Mouse (Mus musculus) heart, postnatal 4 days (tissue): ENCODE results near the gene Ndc1. TPM values are rescaled to one million over a fixed set of nuclear protein-coding genes. Genes with fewer than 3 reads are reported as not detected.
"Not testable (repeated sequence)": the region's sequence is repeated elsewhere in the genome, so short reads cannot be mapped to it uniquely, and the experiment has no call there.

Experiments used
- DNase-seq: peaks from one replicate; pipeline ENCODE4 v3.0.0; 2021
- total RNA-seq, 2 experiments: library from RNA; stranded (reverse); gene quantifications; 2 replicates each; pipeline ENCODE4 v1.2.3; 2021

The Ndc1 gene
- 10 to 100 TPM; 23.5 to 27.3 TPM for total RNA-seq

- peak; percentile 83 for DNase-seq
These were observed at the start of gene Ndc1 for GRCm38 (mm10) chr4:107367567-107368314. Gene Ndc1, plus strand, starts transcription at chr4:107367784.

GRCm38 (mm10) chr4:107318646-107319045 lies 48.9 kb upstream of the Ndc1 start:
- no peak for DNase-seq

- DNase-seq = no peak
These were observed 46.5 kb upstream of the Ndc1 start for GRCm38 (mm10) chr4:107321041-107321440.

GRCm38 (mm10) chr4:107323113-107323512 lies 44.5 kb upstream of the Ndc1 start:
- no peak for DNase-seq

GRCm38 (mm10) chr4:107328530-107328929 lies 39.1 kb upstream of the Ndc1 start:
- DNase-seq = no peak

- no peak for DNase-seq
These were observed 34.1 kb upstream of the Ndc1 start for GRCm38 (mm10) chr4:107333514-107333913.

- no peak for DNase-seq
These were observed 31.2 kb upstream of the Ndc1 start for GRCm38 (mm10) chr4:107336356-107336755.

- DNase-seq = no peak
These were observed 30.1 kb upstream of the Ndc1 start for GRCm38 (mm10) chr4:107337455-107337854.

GRCm38 (mm10) chr4:107341354-107341753 lies 26.2 kb upstream of the Ndc1 start:
- DNase-seq = no peak

- DNase-seq = no peak
These were observed 23.0 kb upstream of the Ndc1 start for GRCm38 (mm10) chr4:107344612-107345011.

- DNase-seq = no peak
These were observed 20.4 kb upstream of the Ndc1 start for GRCm38 (mm10) chr4:107347221-107347620.

- no peak for DNase-seq
These were observed 18.9 kb upstream of the Ndc1 start for GRCm38 (mm10) chr4:107348529-107349310.

GRCm38 (mm10) chr4:107349311-107350008 lies 18.1 kb upstream of the Ndc1 start:
- DNase-seq = peak; percentile 45

- no peak for DNase-seq
These were observed 16.2 kb upstream of the Ndc1 start for GRCm38 (mm10) chr4:107351368-107351767.

GRCm38 (mm10) chr4:107353612-107354011 lies 14.0 kb upstream of the Ndc1 start:
- no peak for DNase-seq

GRCm38 (mm10) chr4:107354126-107354525 lies 13.5 kb upstream of the Ndc1 start:
- DNase-seq = no peak

- DNase-seq = no peak
These were observed 13.0 kb upstream of the Ndc1 start for GRCm38 (mm10) chr4:107354543-107354942.

GRCm38 (mm10) chr4:107357172-107357571 lies 10.4 kb upstream of the Ndc1 start:
- not testable (repeated sequence) for DNase-seq

GRCm38 (mm10) chr4:107358460-107358859 lies 9.1 kb upstream of the Ndc1 start:
- DNase-seq = no peak

GRCm38 (mm10) chr4:107360457-107361145 lies 7.0 kb upstream of the Ndc1 start:
- DNase-seq = no peak

- no peak for DNase-seq
These were observed 4.8 kb upstream of the Ndc1 start for GRCm38 (mm10) chr4:107362755-107363154.

- no peak for DNase-seq
These were observed 4.0 kb upstream of the Ndc1 start for GRCm38 (mm10) chr4:107363573-107363972.
